In the genomic region with DNA sequence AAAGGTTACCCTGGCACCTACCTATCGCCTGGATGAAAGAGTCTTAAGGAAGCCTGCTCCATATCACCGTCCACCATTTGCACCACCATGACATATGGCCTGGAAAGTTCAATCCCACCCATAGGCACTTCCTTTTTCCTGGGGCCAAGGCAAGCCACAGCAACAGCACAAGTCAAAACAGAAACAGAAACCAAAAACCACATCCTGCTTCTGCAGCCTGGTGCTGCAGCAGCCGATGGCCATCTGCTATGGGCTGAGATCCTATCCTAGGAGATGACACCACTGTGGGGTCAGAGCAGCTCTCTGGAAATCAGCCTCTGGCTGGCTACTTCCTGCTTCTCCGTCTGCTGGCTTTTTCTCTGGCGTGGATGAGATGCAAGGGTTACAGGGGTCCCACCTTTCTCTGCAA, we compare ENCODE assay signal across 9 mouse cellular contexts. TPM values are rescaled to one million over a fixed set of nuclear protein-coding genes. Genes with fewer than 3 reads are reported as not detected.
DNase-seq lines count a peak whose midpoint lies in the region; ATAC-seq and TF ChIP-seq lines count a peak whose summit lies in the region.
"Had no signal": no experiment of that assay in that cellular context is flagged by ENCODE, and none has a peak within 500 bp of the region (broad histone marks: within the 10 kb centered on the region; RNA-seq: fewer than 3 reads in every experiment).

No protein-coding gene starts in this region.

- TF ChIP-seq POLR2A in kidney, adult 2 months (IDR thresholded peaks at IDR 0.05; ENCODE audit: low read depth, low read length), result no peak

- ATAC-seq in kidney, embryonic 14.5 days (ENCODE audit: low FRiP score, low TSS enrichment), result no peak
- peak; percentile 39 for ATAC-seq in erythroblast, adult 5-6 weeks (replicated peaks; ENCODE audit: low FRiP score, poor library complexity, severe bottlenecking)
- ATAC-seq in megakaryocyte-erythroid progenitor cell, adult 5-6 weeks (replicated peaks; ENCODE audit: low FRiP score, low TSS enrichment, poor library complexity, severe bottlenecking), result peak; percentile 56

- peak overlapping the region; percentile 26 for H3K4me3 ChIP-seq in kidney, adult 2 months (ENCODE audit: insufficient read depth, low read depth, low read length)
- no peak overlapping the region for H3K4me3 ChIP-seq in kidney, embryonic 14.5 days (ENCODE audit: low read length)
- H3K4me3 ChIP-seq in limb, embryonic 10.5 days, result no peak overlapping the region
- H3K4me3 ChIP-seq: limb, embryonic 13.5 days had no signal

- intact Hi-C loops in left cerebral cortex, postnatal 10 days (cut with DNase I), result no loop called here

- H3K9ac ChIP-seq in kidney, embryonic 14.5 days (ENCODE audit: low read depth, low read length), result no peak overlapping the region
- H3K9ac ChIP-seq: limb, embryonic 13.5 days had no signal

- no peak overlapping the region for H3K4me2 ChIP-seq in kidney, embryonic 14.5 days (replicated peaks; ENCODE audit: low read depth, low read length)
- H3K4me2 ChIP-seq: limb, embryonic 13.5 days had no signal

- TF ChIP-seq CTCF in kidney, adult 2 months (conservative IDR thresholded peaks at IDR 0.05; ENCODE audit: insufficient read depth, insufficient read length, low read depth, low read length), result no peak

- DNase-seq in kidney, adult 2 months, result peak; percentile 76
- peak; percentile 62 for DNase-seq in kidney, postnatal 10 days
- DNase-seq in c-Kit-positive CD71-positive TER-119-positive erythroid progenitor cells, embryonic 14.5 days (ENCODE audit: low spot score), result no peak
- DNase-seq in limb, embryonic 10.5 days (ENCODE audit: low spot score), result no peak
- DNase-seq in left cerebral cortex, postnatal 10 days (ENCODE audit: extremely low spot score in 1 of 2, low spot score in 2 of 2), result no peak

- peaks cover 4% of the 10 kb centered on the region; the same call in 1 of the 2 replicates for H3K4me1 ChIP-seq in kidney, adult 2 months (ENCODE audit: control insufficient read depth, insufficient read depth, low read length)
- H3K4me1 ChIP-seq in kidney, embryonic 14.5 days (ENCODE audit: control insufficient read depth, insufficient read depth, low read length), result no peaks in the 10 kb centered on the region
- H3K4me1 ChIP-seq in limb, embryonic 10.5 days, result no peaks in the 10 kb centered on the region
- H3K4me1 ChIP-seq: limb, embryonic 13.5 days had no signal

- H3K27me3 ChIP-seq in kidney, adult 2 months (replicated peaks; ENCODE audit: control insufficient read depth, insufficient read depth, low read length), result no peaks in the 10 kb centered on the region
- H3K27me3 ChIP-seq in kidney, embryonic 14.5 days (ENCODE audit: control insufficient read depth, insufficient read depth, low read length), result no peaks in the 10 kb centered on the region
- no peaks in the 10 kb centered on the region for H3K27me3 ChIP-seq in limb, embryonic 10.5 days (ENCODE audit: low read depth, poor library complexity, severe bottlenecking)
- H3K27me3 ChIP-seq: limb, embryonic 13.5 days had no signal

- WGBS in kidney, adult 2 months, result 62% methylated on average over 5 of the region's 5 CpGs
- 68% methylated on average over 5 of the region's 5 CpGs for WGBS in kidney, embryonic 14.5 days
- 75% methylated on average over 5 of the region's 5 CpGs for WGBS in limb, embryonic 10.5 days

- no peaks in the 10 kb centered on the region for H3K36me3 ChIP-seq in kidney, adult 2 months (ENCODE audit: control insufficient read depth, insufficient read depth, low read length)
- H3K36me3 ChIP-seq in kidney, embryonic 14.5 days (ENCODE audit: control insufficient read depth, insufficient read depth, low read length), result no peaks in the 10 kb centered on the region
- no peaks in the 10 kb centered on the region for H3K36me3 ChIP-seq in limb, embryonic 10.5 days
- H3K36me3 ChIP-seq: limb, embryonic 13.5 days had no signal

- no peaks in the 10 kb centered on the region for H3K9me3 ChIP-seq in kidney, embryonic 14.5 days (ENCODE audit: control insufficient read depth, low read length)
- H3K9me3 ChIP-seq in limb, embryonic 10.5 days (replicated peaks), result no peaks in the 10 kb centered on the region
- H3K9me3 ChIP-seq: limb, embryonic 13.5 days had no signal

- H3K27ac ChIP-seq in kidney, adult 2 months (ENCODE audit: insufficient read depth, low read depth, low read length), result peak overlapping the region; percentile 51
- H3K27ac ChIP-seq in kidney, embryonic 14.5 days (ENCODE audit: low read depth, low read length), result no peak overlapping the region
- H3K27ac ChIP-seq in limb, embryonic 10.5 days, result no peak overlapping the region
- H3K27ac ChIP-seq: limb, embryonic 13.5 days had no signal

RNA-seq across cellular contexts. Expression of a gene that starts 26.7 kb away (rescaled TPM):
- polyA plus RNA-seq in kidney, adult 2 months (2012; rRNA removed), result 5.3 and 7.4 TPM in 2 replicates
- polyA plus RNA-seq in kidney, embryonic 14.5 days (2014; fragmentation: Nextera tagmentation; extraction: Ambion mirVana), result 2.3 and 2.9 TPM in 2 replicates
- 7.1 and 9.0 TPM in 2 replicates for total RNA-seq in erythroblast, adult 5-6 weeks (2015; ENCODE audit: low replicate concordance)
- 5.4 and 9.5 TPM in 2 replicates for total RNA-seq in erythroblast, adult 5-6 weeks (2017; ENCODE audit: low replicate concordance)
- 12.2 and 22.1 TPM in 2 replicates for total RNA-seq in megakaryocyte-erythroid progenitor cell, adult 5-6 weeks (2014; fragmentation: Nextera tagmentation)
- 8.5 and 10.6 TPM in 2 replicates for total RNA-seq in megakaryocyte-erythroid progenitor cell, adult 5-6 weeks (2017)
- polyA plus RNA-seq in limb, embryonic 10.5 days (2016; fragmentation: Nextera tagmentation; extraction: Ambion mirVana), result 1.3 and 2.3 TPM in 2 replicates
- 100 to 1,000 TPM; 105 to 109 TPM for total RNA-seq in left cerebral cortex, postnatal 10 days (2021)

RNA-seq across cellular contexts. Expression of a gene that starts 48.3 kb away (rescaled TPM):
- polyA plus RNA-seq in kidney, adult 2 months (2012; rRNA removed), result 9.3 and 10.8 TPM in 2 replicates
- 5.3 and 7.9 TPM in 2 replicates for polyA plus RNA-seq in kidney, embryonic 14.5 days (2014; fragmentation: Nextera tagmentation; extraction: Ambion mirVana)
- not detected in 2 replicates for total RNA-seq in erythroblast, adult 5-6 weeks (2015; ENCODE audit: low replicate concordance)
- not detected in 2 replicates for total RNA-seq in erythroblast, adult 5-6 weeks (2017; ENCODE audit: low replicate concordance)
- total RNA-seq in megakaryocyte-erythroid progenitor cell, adult 5-6 weeks (2014; fragmentation: Nextera tagmentation), result not detected in 2 replicates
- total RNA-seq in megakaryocyte-erythroid progenitor cell, adult 5-6 weeks (2017), result not detected in 2 replicates
- polyA plus RNA-seq in limb, embryonic 10.5 days (2016; fragmentation: Nextera tagmentation; extraction: Ambion mirVana), result 3.3 and 4.3 TPM in 2 replicates
- total RNA-seq in left cerebral cortex, postnatal 10 days (2021), result 1 to 10 TPM; 3.2 to 3.3 TPM

Comparison
In these comparisons a context has a peak if more than half of its experiments do, and no peak if none do; other contexts are left out.
1. DNase-seq: peak in kidney, adult 2 months (single experiment) and kidney, postnatal 10 days (single experiment); none in c-Kit-positive CD71-positive TER-119-positive erythroid progenitor cells, embryonic 14.5 days (single experiment), limb, embryonic 10.5 days (single experiment) and left cerebral cortex, postnatal 10 days (0 of 2).
2. RNA of a gene that starts 26.7 kb away (total RNA-seq): 105 to 109 TPM in left cerebral cortex, postnatal 10 days; 8.5 to 22.1 TPM in megakaryocyte-erythroid progenitor cell, adult 5-6 weeks and 5.4 to 9.5 TPM in erythroblast, adult 5-6 weeks; every median in the first group is over 4 times any median in the second.
3. RNA of a gene that starts 48.3 kb away (total RNA-seq): 3.2 to 3.3 TPM in left cerebral cortex, postnatal 10 days; not detected in erythroblast, adult 5-6 weeks and not detected in megakaryocyte-erythroid progenitor cell, adult 5-6 weeks; every median in the first group is over 4 times any median in the second.